16 mouse cellular contexts compared by ENCODE assay signal in the genomic region with DNA sequence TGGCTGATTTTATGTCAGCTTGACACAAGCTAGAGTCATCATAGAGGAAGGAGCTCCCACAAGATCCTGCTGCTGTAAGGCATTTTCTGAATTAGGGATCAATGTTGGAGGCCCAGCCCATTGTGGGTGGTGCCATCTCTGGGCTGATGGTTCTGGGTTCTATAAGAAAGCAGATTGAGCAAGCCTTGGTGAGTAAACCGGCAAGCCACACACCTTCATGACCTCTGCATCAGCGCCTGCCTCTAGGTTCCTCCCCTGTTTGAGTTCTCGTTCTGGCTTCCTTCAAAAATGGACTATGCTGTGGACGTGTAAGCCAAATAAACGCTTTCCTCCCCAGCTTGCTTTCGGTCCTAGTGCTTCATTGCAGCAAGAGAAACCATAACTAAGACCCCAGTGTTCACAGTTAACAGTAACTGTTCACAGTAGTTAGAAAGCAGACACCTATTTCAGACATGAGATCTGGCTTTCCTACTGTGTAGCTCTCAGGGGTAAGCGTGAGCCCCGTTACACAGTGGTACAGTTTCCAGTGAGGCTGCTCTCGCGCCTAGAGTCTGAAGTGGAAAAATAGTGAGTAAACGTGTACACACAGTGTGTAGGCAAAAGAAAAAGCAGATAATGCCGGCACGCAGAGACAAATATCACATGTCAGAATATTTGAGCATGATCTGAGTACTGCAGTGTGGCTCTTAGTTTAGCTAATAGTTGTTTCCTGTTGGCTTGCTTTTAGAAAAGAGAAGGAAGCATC. TPM values are rescaled to one million over a fixed set of nuclear protein-coding genes. Genes with fewer than 3 reads are reported as not detected.
A peak's percentile ranks its signal among the peaks of the same experiment; 100 is the strongest.
DNase-seq lines count a peak whose midpoint lies in the region; ATAC-seq and TF ChIP-seq lines count a peak whose summit lies in the region.
"Had no signal": no experiment of that assay in that cellular context is flagged by ENCODE, and none has a peak within 500 bp of the region (broad histone marks: within the 10 kb centered on the region; RNA-seq: fewer than 3 reads in every experiment).

No protein-coding gene starts in this region.

- H3K4me1 ChIP-seq in ES-E14 (ENCODE audit: control insufficient read depth in 2 of 2, insufficient read depth in 2 of 2, low read length in 2 of 2, poor library complexity in 1 of 2), result peaks cover under 1 to 6% of the 10 kb centered on the region in 2 experiments; a peak in 3 of 4 replicates
- H3K4me1 ChIP-seq in liver, embryonic 12.5 days, result peaks cover 55% of the 10 kb centered on the region
- H3K4me1 ChIP-seq in forebrain, postnatal 0 days (ENCODE audit: insufficient read depth), result peaks cover 11% of the 10 kb centered on the region

- H3K4me3 ChIP-seq in ES-E14 (ENCODE audit: insufficient read depth in 1 of 2, low read depth in 1 of 2, low read length in 2 of 2, poor library complexity in 1 of 2, severe bottlenecking in 1 of 2), result peak overlapping the region in 1 of 2 experiments; percentile 8; a peak in 2 of 4 replicates
- H3K4me3 ChIP-seq in liver, embryonic 12.5 days, result no peak overlapping the region
- no peak overlapping the region for H3K4me3 ChIP-seq in forebrain, postnatal 0 days (ENCODE audit: low read depth, low read length)
- H3K4me3 ChIP-seq: embryonic facial prominence, embryonic 12.5 days; forebrain, embryonic 15.5 days had no signal

- ATAC-seq in liver, embryonic 12.5 days, result no peak
- ATAC-seq in neutrophil, adult 5-6 weeks (ENCODE audit: extremely low read depth, insufficient number of reproducible peaks, low FRiP score, poor library complexity, severe bottlenecking), result peak; percentile 23; the same call in 1 of the 2 replicates
- ATAC-seq in forebrain, postnatal 0 days, result no peak
- ATAC-seq: forebrain, embryonic 15.5 days; intestine, embryonic 16.5 days had no signal

- H3K4me2 ChIP-seq in liver, embryonic 12.5 days, result peak overlapping the region; percentile 3; the same call in 1 of the 2 replicates
- no peak overlapping the region for H3K4me2 ChIP-seq in forebrain, postnatal 0 days (ENCODE audit: low read depth)
- H3K4me2 ChIP-seq: embryonic facial prominence, embryonic 12.5 days; forebrain, embryonic 15.5 days had no signal

- intact Hi-C loops in heart, postnatal 25 days (cut with DNase I), result no loop called here

- no peaks in the 10 kb centered on the region for H3K36me3 ChIP-seq in ES-E14 (ENCODE audit: control insufficient read depth, insufficient read depth, low read length, poor library complexity, severe bottlenecking)
- peaks cover 35% of the 10 kb centered on the region for H3K36me3 ChIP-seq in liver, embryonic 12.5 days
- H3K36me3 ChIP-seq in forebrain, postnatal 0 days (ENCODE audit: insufficient read depth), result no peaks in the 10 kb centered on the region
- H3K36me3 ChIP-seq: embryonic facial prominence, embryonic 12.5 days; forebrain, embryonic 15.5 days had no signal

- DNase-seq in heart, adult 11 months, result peak; percentile 86
- DNase-seq in heart, postnatal 25 days (ENCODE audit: low spot score), result no peak
- no peak for DNase-seq in ES-E14 (ENCODE audit: low read depth, low spot score)
- no peak for DNase-seq in forebrain, postnatal 0 days
- no peak for DNase-seq in adrenal gland, postnatal 36 days
- DNase-seq in adrenal gland, postnatal 10 days, result no peak
- DNase-seq: cerebellum, adult 9-10 months; kidney, postnatal 4 days; lung, postnatal 14 days; right cerebral cortex, postnatal 4 days; thymus, adult 2 months had no signal

- H3K27ac ChIP-seq in ES-E14 (ENCODE audit: insufficient read depth, low read depth, low read length, poor library complexity, severe bottlenecking), result peak overlapping the region; percentile 2; the same call in 1 of the 2 replicates
- H3K27ac ChIP-seq in liver, embryonic 12.5 days, result peak overlapping the region; percentile 20; the same call in 1 of the 2 replicates
- H3K27ac ChIP-seq in forebrain, postnatal 0 days (ENCODE audit: low read depth, low read length), result no peak overlapping the region
- H3K27ac ChIP-seq: embryonic facial prominence, embryonic 12.5 days; forebrain, embryonic 15.5 days had no signal

- no peaks in the 10 kb centered on the region for H3K27me3 ChIP-seq in liver, embryonic 12.5 days (replicated peaks)
- no peaks in the 10 kb centered on the region for H3K27me3 ChIP-seq in forebrain, postnatal 0 days (ENCODE audit: insufficient read depth, low read length)
- H3K27me3 ChIP-seq: embryonic facial prominence, embryonic 12.5 days; forebrain, embryonic 15.5 days had no signal

- TF ChIP-seq CTCF in forebrain, postnatal 0 days (IDR thresholded peaks at IDR 0.05; ENCODE audit: low read depth), result no peak

- peak overlapping the region; percentile 44; the same call in 1 of the 2 replicates for H3K9ac ChIP-seq in ES-E14 (ENCODE audit: insufficient read depth, low read depth, low read length, poor library complexity, severe bottlenecking)
- H3K9ac ChIP-seq in liver, embryonic 12.5 days, result no peak overlapping the region
- no peak overlapping the region for H3K9ac ChIP-seq in forebrain, postnatal 0 days
- H3K9ac ChIP-seq: embryonic facial prominence, embryonic 12.5 days; forebrain, embryonic 15.5 days had no signal

- 57% methylated on average over 13 of the region's 13 CpGs for WGBS in liver, embryonic 12.5 days (ENCODE audit: insufficient replicate concordance)
- WGBS in forebrain, postnatal 0 days, result 91% methylated on average over 13 of the region's 13 CpGs

- no peaks in the 10 kb centered on the region for H3K9me3 ChIP-seq in ES-E14 (ENCODE audit: control insufficient read depth, insufficient read depth, low read depth, low read length)
- H3K9me3 ChIP-seq in liver, embryonic 12.5 days (replicated peaks), result no peaks in the 10 kb centered on the region
- H3K9me3 ChIP-seq in forebrain, postnatal 0 days (ENCODE audit: low read length), result no peaks in the 10 kb centered on the region
- H3K9me3 ChIP-seq: embryonic facial prominence, embryonic 12.5 days; forebrain, embryonic 15.5 days had no signal

- in situ Hi-C loops in ES-E14 (cut with MboI; ENCODE audit: low sequenced_read_pairs in 2 of 2, unreplicated experiment in 2 of 2), result no loop called here

TF ChIP-seq in ES-E14, 5 proteins besides CTCF, POLR2A, EP300 and RAD21:
- TF ChIP-seq MAFK (IDR thresholded peaks at IDR 0.05; ENCODE audit: insufficient read depth, low read depth, low read length) (no peak), ZC3H11A (IDR thresholded peaks at IDR 0.05; ENCODE audit: borderline replicate concordance, low read depth, low read length) (no peak), CHD2 (IDR thresholded peaks at IDR 0.05; ENCODE audit: low read depth, low read length) (no peak), HCFC1 (IDR thresholded peaks at IDR 0.05; ENCODE audit: borderline replicate concordance, insufficient read depth, low read length) (no peak), ZNF384 (IDR thresholded peaks at IDR 0.05; ENCODE audit: low read depth, low read length) (no peak)

RNA-seq across cellular contexts. Expression of a gene that starts 4.1 kb away (rescaled TPM):
- 10 to 100 TPM; 20.6 to 20.7 TPM for total RNA-seq in heart, postnatal 25 days (2021)
- total RNA-seq in ES-E14 (2012; rRNA removed), result 38.8 and 45.8 TPM in 2 replicates
- 18.4 and 19.3 TPM in 2 replicates for polyA plus RNA-seq in liver, embryonic 12.5 days (2016; fragmentation: Nextera tagmentation; extraction: Ambion mirVana)
- 49.3 and 61.1 TPM in 2 replicates for total RNA-seq in neutrophil, adult 5-6 weeks (2017)
- 30.2 and 37.3 TPM in 2 replicates for total RNA-seq in forebrain, postnatal 0 days (2014; rRNA removed)
- polyA plus RNA-seq in forebrain, postnatal 0 days (2015; fragmentation: Nextera tagmentation; extraction: Ambion mirVana), result 13.3 and 19.5 TPM in 2 replicates
- total RNA-seq in adrenal gland, postnatal 36 days (2021), result 10 to 100 TPM; 51.9 to 63.2 TPM
- 10 to 100 TPM; 31.9 to 36.3 TPM for total RNA-seq in adrenal gland, postnatal 10 days (2021)
